Mouse (Mus musculus) skeletal muscle tissue, adult 2 months (tissue): ENCODE results near the gene Ackr2.

Experiments
- DNase-seq: peaks from one replicate; pipeline ENCODE4 v3.0.0-alpha.2; 2012; ENCODE audit warnings: low read depth, low spot score

Ackr2 gene

GRCm38 (mm10) chr9:121891301-121891700 is 6.9 kb upstream of the Ackr2 start:
- DNase-seq = no peak

- DNase-seq = no peak
Measured at GRCm38 (mm10) chr9:121892057-121892687, 6.0 kb upstream of the Ackr2 start.

GRCm38 (mm10) chr9:121894447-121894846 is 3.7 kb upstream of the Ackr2 start:
- DNase-seq = no peak

GRCm38 (mm10) chr9:121895392-121895993 is 2.7 kb upstream of the Ackr2 start:
- no peak for DNase-seq

- peak; percentile 55 for DNase-seq
Measured at GRCm38 (mm10) chr9:121896820-121897219, 1.3 kb upstream of the Ackr2 start.

GRCm38 (mm10) chr9:121899306-121899705 is 1.2 kb downstream of the Ackr2 start:
- DNase-seq = no peak

- DNase-seq = no peak
Measured at GRCm38 (mm10) chr9:121900282-121900855, 2.2 kb downstream of the Ackr2 start.

- no peak for DNase-seq
Measured at GRCm38 (mm10) chr9:121901710-121902700, 3.9 kb downstream of the Ackr2 start.

GRCm38 (mm10) chr9:121903476-121904305 is 5.5 kb downstream of the Ackr2 start:
- peak; percentile 76 for DNase-seq

GRCm38 (mm10) chr9:121904319-121904718 is 6.2 kb downstream of the Ackr2 start:
- no peak for DNase-seq

GRCm38 (mm10) chr9:121904946-121905345 is 6.8 kb downstream of the Ackr2 start:
- no peak for DNase-seq

GRCm38 (mm10) chr9:121905556-121906185 is 7.5 kb downstream of the Ackr2 start:
- no peak for DNase-seq

GRCm38 (mm10) chr9:121906456-121906855 is 8.3 kb downstream of the Ackr2 start:
- DNase-seq = no peak

- DNase-seq = no peak
Measured at GRCm38 (mm10) chr9:121907356-121908070, 9.4 kb downstream of the Ackr2 start.

GRCm38 (mm10) chr9:121908321-121908720 is 10.2 kb downstream of the Ackr2 start:
- no peak for DNase-seq

- DNase-seq = no peak
Measured at GRCm38 (mm10) chr9:121909635-121910034, 11.5 kb downstream of the Ackr2 start.

GRCm38 (mm10) chr9:121911196-121911595 is 13.0 kb downstream of the Ackr2 start:
- no peak for DNase-seq

- DNase-seq = no peak
Measured at GRCm38 (mm10) chr9:121912786-121913185, 14.6 kb downstream of the Ackr2 start.

- no peak for DNase-seq
Measured at GRCm38 (mm10) chr9:121914226-121914757, 16.1 kb downstream of the Ackr2 start.

GRCm38 (mm10) chr9:121915056-121915455 is 16.9 kb downstream of the Ackr2 start:
- DNase-seq = no peak
